In genomic region chr17:86404795-86405501, GRCm38 (mm10) we compare ENCODE assay signal across 8 mouse cellular contexts.
DNase-seq lines count a peak whose midpoint lies in the region; ATAC-seq lines count a peak whose summit lies in the region.

No protein-coding gene starts in this region.

- no peak overlapping the region for H3K4me3 ChIP-seq in heart, embryonic 10.5 days
- no peak overlapping the region for H3K4me3 ChIP-seq in forebrain, embryonic 16.5 days (replicated peaks; ENCODE audit: low read length)

- H3K27ac ChIP-seq in heart, embryonic 10.5 days = peak overlapping the region; percentile 50
- 0 out of 2 replicates have a peak overlapping the region, but pooled peaks have one; percentile 2 for H3K27ac ChIP-seq in forebrain, embryonic 16.5 days (ENCODE audit: low read length)

- DNase-seq in heart, embryonic 10.5 days (ENCODE audit: low spot score) = no peak
- DNase-seq in heart, adult 18-20 months = no peak
- peak; percentile 93 for DNase-seq in brain, adult 2 months (ENCODE audit: low read depth, low spot score)
- peak; percentile 59 to 66 for DNase-seq in left cerebral cortex, adult 9 months (ENCODE audit: low spot score in 2 of 2)
- DNase-seq in adrenal gland, postnatal 4 days (ENCODE audit: low spot score in 2 of 2) = no peak
- no peak for DNase-seq in spleen, adult 12 weeks (ENCODE audit: low spot score)
- no peak for DNase-seq in gastrocnemius, postnatal 14 days

- H3K9ac ChIP-seq in forebrain, embryonic 16.5 days (replicated peaks; ENCODE audit: low read depth, low read length) = no peak overlapping the region

- H3K4me2 ChIP-seq in forebrain, embryonic 16.5 days (ENCODE audit: low read length) = no peak overlapping the region

- 0 out of 2 replicates have a peak, but pooled peaks have one; percentile 30 for ATAC-seq in forebrain, embryonic 16.5 days

- H3K9me3 ChIP-seq in heart, embryonic 10.5 days = no peaks in the 10 kb centered on the region
- no peaks in the 10 kb centered on the region for H3K9me3 ChIP-seq in forebrain, embryonic 16.5 days (ENCODE audit: control insufficient read depth, low read length)

- peaks cover 31% of the 10 kb centered on the region for H3K4me1 ChIP-seq in heart, embryonic 10.5 days
- peaks cover 10% of the 10 kb centered on the region; the same call in 1 of the 2 replicates for H3K4me1 ChIP-seq in forebrain, embryonic 16.5 days (replicated peaks; ENCODE audit: control insufficient read depth, insufficient read depth, low read length)

- H3K27me3 ChIP-seq in heart, embryonic 10.5 days (ENCODE audit: insufficient read depth, poor library complexity, severe bottlenecking) = no peaks in the 10 kb centered on the region
- H3K27me3 ChIP-seq in forebrain, embryonic 16.5 days (replicated peaks; ENCODE audit: control insufficient read depth, insufficient read depth, low read length) = no peaks in the 10 kb centered on the region

- H3K36me3 ChIP-seq in heart, embryonic 10.5 days = no peaks in the 10 kb centered on the region
- no peaks in the 10 kb centered on the region for H3K36me3 ChIP-seq in forebrain, embryonic 16.5 days (ENCODE audit: control insufficient read depth, insufficient read depth)

- intact Hi-C loops in gastrocnemius, postnatal 14 days (cut with DNase I; ENCODE audit: low total_unique reads) = no loop called here

- WGBS in heart, embryonic 10.5 days = 73% methylated on average over 11 of the region's 11 CpGs
- WGBS in forebrain, embryonic 16.5 days = 72% methylated on average over 11 of the region's 11 CpGs

Comparison
In these comparisons a context has a peak if more than half of its experiments do, and no peak if none do; other contexts are left out.
1. DNase-seq: peak in brain, adult 2 months (single experiment) and left cerebral cortex, adult 9 months (2 of 2); none in heart, embryonic 10.5 days (single experiment), heart, adult 18-20 months (0 of 2), adrenal gland, postnatal 4 days (0 of 2), spleen, adult 12 weeks (single experiment) and gastrocnemius, postnatal 14 days (single experiment).